Mouse (Mus musculus) midbrain, embryonic 14.5 days (tissue): ENCODE results near the gene Tsga10. TPM values are rescaled to one million over a fixed set of nuclear protein-coding genes. Genes with fewer than 3 reads are reported as not detected.
"Not testable (repeated sequence)": the region's sequence is repeated elsewhere in the genome, so short reads cannot be mapped to it uniquely, and the experiment has no call there.

Experiments
- ATAC-seq: fragments of 200-750 bp; cut with Nextera tagmentation; 2 replicates; pipeline ENCODE4 v1.8.0; 2017; ENCODE audit warnings: moderate number of reproducible peaks, moderate library complexity; ENCODE audit not compliant: low FRiP score, low TSS enrichment
- DNase-seq: peaks from one replicate; pipeline ENCODE4 v3.0.0-alpha.2; 2015
- H3K27ac ChIP-seq: fragments of 300-500 bp; sonication (generic); replicated peaks from 2 replicates; pipeline ENCODE4 v1.5.1; 2014; ENCODE audit warnings: mild to moderate bottlenecking, low read depth, low read length, moderate library complexity
- H3K27me3 ChIP-seq: fragments of 300-500 bp; sonication (generic); 2 replicates; pipeline ENCODE4 v1.6.1; 2014; ENCODE audit warnings: low read length, control low read depth, mixed read lengths; ENCODE audit not compliant: control insufficient read depth, insufficient read depth
- H3K36me3 ChIP-seq: fragments of 300-500 bp; sonication (generic); 2 replicates; pipeline ENCODE4 v1.6.1; 2014; ENCODE audit warnings: low read length, control low read depth; ENCODE audit not compliant: control insufficient read depth, insufficient read depth
- H3K4me1 ChIP-seq: fragments of 300-500 bp; sonication (generic); 2 replicates; pipeline ENCODE4 v1.6.1; 2014; ENCODE audit warnings: mild to moderate bottlenecking, antibody characterized with exemption, low read length, control low read depth; ENCODE audit not compliant: control insufficient read depth, insufficient read depth
- H3K4me2 ChIP-seq: fragments of 300-500 bp; sonication (generic); 2 replicates; pipeline ENCODE4 v1.6.1; 2014; ENCODE audit warnings: mild to moderate bottlenecking, low read length, moderate library complexity
- H3K4me3 ChIP-seq: fragments of 300-500 bp; sonication (generic); replicated peaks from 2 replicates; pipeline ENCODE4 v1.5.1; 2014; ENCODE audit warnings: low read depth, low read length
- H3K9ac ChIP-seq: fragments of 300-500 bp; sonication (generic); replicated peaks from 2 replicates; pipeline ENCODE4 v1.6.1; 2014; ENCODE audit warnings: mild to moderate bottlenecking, low read length, moderate library complexity
- H3K9me3 ChIP-seq: fragments of 300-500 bp; sonication (generic); 2 replicates; pipeline ENCODE4 v1.6.1; 2016; ENCODE audit warnings: low read length, control low read depth, mixed read lengths; ENCODE audit not compliant: control insufficient read depth
- WGBS: fragments of 180-500 bp; shearing (Covaris S2); extraction: QIAGEN DNeasy Blood & Tissue Kit; methylation state at CpG from one replicate; pipeline ENCODE4 v1.1.7; 2014; 5-methylcytosine and 5-hydroxymethylcytosine counted together
- polyA plus RNA-seq: library from polyadenylated mRNA; unstranded; fragments of >200 nt; fragmentation: Nextera tagmentation; extraction: Ambion mirVana; gene quantifications from 2 replicates; pipeline ENCODE4 v1.2.1, GENCODE M21; 2014

Tsga10 gene
- polyA plus RNA-seq, 1 experiment from 2014 or later, result 23.3 TPM

- Histone ChIP-seq H3K9ac (peak within 1 kb of the TSS; percentile 54), H3K27me3 (no peaks in the 10 kb centered on the region), H3K4me1 (peaks cover 8% of the 10 kb centered on the region; the same call in 1 of the 2 replicates), H3K4me3 (peak within 1 kb of the TSS; percentile 54), H3K36me3 (no peaks in the 10 kb centered on the region), H3K4me2 (peak within 1 kb of the TSS; percentile 89), H3K27ac (no peak within 1 kb of the TSS), H3K9me3 (no peaks in the 10 kb centered on the region)
- DNase-seq, result peak; percentile 84
- WGBS, result 1% methylated on average over 58 of the region's 69 CpGs
- ATAC-seq, result peak; percentile 80
Measured at GRCm38 (mm10) chr1:37719761-37720640, 146.2 kb downstream of the Tsga10 start, which contains the start of gene 2010300C02Rik. TSS of gene 2010300C02Rik (minus strand) at chr1:37720085.

GRCm38 (mm10) chr1:37719030-37719723 is 147.1 kb downstream of the Tsga10 start:
- Histone ChIP-seq H3K4me3 (peak overlapping the region; percentile 54), H3K4me2 (peak overlapping the region; percentile 89), H3K9ac (peak overlapping the region; percentile 54), H3K9me3 (no peaks in the 10 kb centered on the region), H3K4me1 (peaks cover 8% of the 10 kb centered on the region; the same call in 1 of the 2 replicates), H3K27me3 (no peaks in the 10 kb centered on the region), H3K27ac (no peak overlapping the region), H3K36me3 (no peaks in the 10 kb centered on the region)
- no peak for DNase-seq
- 3% methylated on average over 49 of the region's 49 CpGs for WGBS
- peak; percentile 57; the same call in 1 of the 2 replicates for ATAC-seq

GRCm38 (mm10) chr1:37718516-37718915 is 147.7 kb downstream of the Tsga10 start:
- ATAC-seq, result no peak
- H3K4me2 ChIP-seq, result no peak overlapping the region

GRCm38 (mm10) chr1:37717415-37718195 is 148.6 kb downstream of the Tsga10 start:
- Histone ChIP-seq H3K4me1 (peaks cover 8% of the 10 kb centered on the region; the same call in 1 of the 2 replicates), H3K9ac (no peak overlapping the region), H3K36me3 (no peaks in the 10 kb centered on the region), H3K27me3 (no peaks in the 10 kb centered on the region), H3K4me3 (no peak overlapping the region), H3K27ac (no peak overlapping the region), H3K4me2 (no peak overlapping the region), H3K9me3 (no peaks in the 10 kb centered on the region)
- WGBS, result 83% methylated on average over 14 of the region's 14 CpGs
- no peak for ATAC-seq
- DNase-seq, result no peak

More at GRCm38 (mm10) chr1:37718516-37718915, 147.7 kb downstream of the Tsga10 start:
- no peak overlapping the region for H3K9ac ChIP-seq
- no peaks in the 10 kb centered on the region for H3K27me3 ChIP-seq
- peaks cover 8% of the 10 kb centered on the region; the same call in 1 of the 2 replicates for H3K4me1 ChIP-seq
- no peaks in the 10 kb centered on the region for H3K9me3 ChIP-seq
- no peaks in the 10 kb centered on the region for H3K36me3 ChIP-seq
- no peak for DNase-seq
- H3K4me3 ChIP-seq, result no peak overlapping the region
- H3K27ac ChIP-seq, result no peak overlapping the region
- 54% methylated on average over 7 of the region's 7 CpGs for WGBS

GRCm38 (mm10) chr1:37712357-37712737 is 153.9 kb downstream of the Tsga10 start:
- not testable (repeated sequence) for DNase-seq, H3K36me3 ChIP-seq, H3K4me3 ChIP-seq, H3K27me3 ChIP-seq, H3K27ac ChIP-seq, H3K9ac ChIP-seq, H3K4me1 ChIP-seq, ATAC-seq, H3K9me3 ChIP-seq, H3K4me2 ChIP-seq
- 82% methylated on average over 4 of the region's 4 CpGs for WGBS

- H3K27me3 ChIP-seq, result no peaks in the 10 kb centered on the region
- no peaks in the 10 kb centered on the region for H3K36me3 ChIP-seq
- no peak for ATAC-seq
- no peak overlapping the region for H3K4me3 ChIP-seq
- no peaks in the 10 kb centered on the region for H3K9me3 ChIP-seq
- no peak overlapping the region for H3K9ac ChIP-seq
- WGBS, result 91% methylated on average over 10 of the region's 10 CpGs
- DNase-seq, result no peak
- H3K27ac ChIP-seq, result no peak overlapping the region
- no peak overlapping the region for H3K4me2 ChIP-seq
- no peaks in the 10 kb centered on the region for H3K4me1 ChIP-seq
Measured at GRCm38 (mm10) chr1:37711596-37712356, 154.5 kb downstream of the Tsga10 start.

GRCm38 (mm10) chr1:37711082-37711481 is 155.1 kb downstream of the Tsga10 start:
- WGBS, result 87% methylated on average over 5 of the region's 5 CpGs
- ATAC-seq, result no peak

GRCm38 (mm10) chr1:37709736-37710135 is 156.5 kb downstream of the Tsga10 start:
- Histone ChIP-seq H3K27me3 (no peaks in the 10 kb centered on the region), H3K4me2 (no peak overlapping the region), H3K9me3 (no peaks in the 10 kb centered on the region), H3K36me3 (no peaks in the 10 kb centered on the region), H3K4me1 (no peaks in the 10 kb centered on the region), H3K4me3 (no peak overlapping the region), H3K27ac (no peak overlapping the region), H3K9ac (no peak overlapping the region)
- DNase-seq (no peak), ATAC-seq (no peak)
- 93% methylated on average over 8 of the region's 8 CpGs for WGBS

More at GRCm38 (mm10) chr1:37711082-37711481, 155.1 kb downstream of the Tsga10 start:
- Histone ChIP-seq H3K27me3 (no peaks in the 10 kb centered on the region), H3K4me3 (no peak overlapping the region), H3K9me3 (no peaks in the 10 kb centered on the region), H3K4me1 (no peaks in the 10 kb centered on the region), H3K27ac (no peak overlapping the region), H3K36me3 (no peaks in the 10 kb centered on the region), H3K4me2 (no peak overlapping the region), H3K9ac (no peak overlapping the region)
- no peak for DNase-seq
